Mouse (Mus musculus) limb, embryonic 12.5 days (tissue): ENCODE data around the gene Hsd3b7. TPM values are rescaled to one million over a fixed set of nuclear protein-coding genes. Genes with fewer than 3 reads are reported as not detected.

Experiments used
- ATAC-seq: fragments of 200-750 bp; cut with Nextera tagmentation; 2 replicates; pipeline ENCODE4 v1.8.0; 2017; ENCODE audit warnings: low read depth, moderate TSS enrichment; ENCODE audit not compliant: insufficient number of reproducible peaks, insufficient read depth, low FRiP score, low TSS enrichment
- H3K27ac ChIP-seq: fragments of 300-500 bp; sonication (generic); 2 replicates; pipeline ENCODE4 v1.5.1; 2016; ENCODE audit warnings: mild to moderate bottlenecking, moderate library complexity
- H3K27me3 ChIP-seq: fragments of 300-500 bp; sonication (generic); 2 replicates; pipeline ENCODE4 v1.6.1; 2016; ENCODE audit warnings: mild to moderate bottlenecking, moderate library complexity
- H3K36me3 ChIP-seq: fragments of 300-500 bp; sonication (generic); 2 replicates; pipeline ENCODE4 v1.6.1; 2016; ENCODE audit warnings: mild to moderate bottlenecking, moderate library complexity
- H3K4me1 ChIP-seq: fragments of 300-500 bp; sonication (generic); replicated peaks from 2 replicates; pipeline ENCODE4 v1.6.1; 2016
- H3K4me2 ChIP-seq: fragments of 300-500 bp; sonication (generic); 2 replicates; pipeline ENCODE4 v1.6.1; 2016; ENCODE audit warnings: mild to moderate bottlenecking, moderate library complexity
- H3K4me3 ChIP-seq: fragments of 300-500 bp; sonication (generic); replicated peaks from 2 replicates; pipeline ENCODE4 v1.5.1; 2016; ENCODE audit warnings: mild to moderate bottlenecking
- H3K9ac ChIP-seq: fragments of 300-500 bp; sonication (generic); replicated peaks from 2 replicates; pipeline ENCODE4 v1.6.1; 2016; ENCODE audit warnings: mild to moderate bottlenecking, moderate library complexity
- H3K9me3 ChIP-seq: fragments of 300-500 bp; sonication (generic); 2 replicates; pipeline ENCODE4 v1.6.1; 2016; ENCODE audit warnings: mild to moderate bottlenecking, moderate library complexity
- WGBS: fragments of 180-500 bp; shearing (Covaris S2); methylation state at CpG from one replicate; pipeline ENCODE4 v1.1.7; 2016; 5-methylcytosine and 5-hydroxymethylcytosine counted together
- polyA plus RNA-seq: library from polyadenylated mRNA; unstranded; fragments of >200 nt; fragmentation: Nextera tagmentation; extraction: Ambion mirVana; gene quantifications from 2 replicates; pipeline ENCODE4 v1.2.1, GENCODE M21; 2016

Gene Hsd3b7
- polyA plus RNA-seq, 1 experiment from 2014 or later = 9.5 TPM

DNA sequence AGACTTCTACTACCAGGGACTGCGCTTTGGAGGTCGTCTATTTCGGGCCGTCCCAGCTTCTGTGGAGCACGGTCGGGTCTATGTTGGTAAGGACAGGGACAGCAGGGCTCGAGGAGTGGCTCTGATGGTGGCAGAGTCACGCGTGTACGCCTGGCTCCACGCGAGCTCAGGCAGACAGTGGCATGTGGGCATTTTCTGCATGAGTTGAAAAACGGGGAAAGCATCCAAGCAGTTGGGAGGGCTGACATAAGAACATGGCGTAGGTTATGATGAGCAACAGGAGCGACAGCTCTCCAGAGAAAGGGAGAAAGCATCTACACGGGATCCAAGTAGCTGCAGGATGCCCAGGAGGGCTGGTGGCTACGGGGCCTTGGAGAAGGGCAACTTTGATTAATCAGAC, 1.9 kb downstream of the Hsd3b7 start:
- H3K36me3 ChIP-seq = peaks cover 84% of the 10 kb centered on the region
- no peak for ATAC-seq
- H3K27me3 ChIP-seq = no peaks in the 10 kb centered on the region
- H3K27ac ChIP-seq = no peak overlapping the region
- H3K4me1 ChIP-seq = peaks cover 9% of the 10 kb centered on the region; the same call in 1 of the 2 replicates
- H3K4me3 ChIP-seq = no peak overlapping the region
- no peak overlapping the region for H3K4me2 ChIP-seq
- WGBS = 92% methylated on average over 17 of the region's 17 CpGs
- no peak overlapping the region for H3K9ac ChIP-seq
- no peaks in the 10 kb centered on the region for H3K9me3 ChIP-seq

DNA sequence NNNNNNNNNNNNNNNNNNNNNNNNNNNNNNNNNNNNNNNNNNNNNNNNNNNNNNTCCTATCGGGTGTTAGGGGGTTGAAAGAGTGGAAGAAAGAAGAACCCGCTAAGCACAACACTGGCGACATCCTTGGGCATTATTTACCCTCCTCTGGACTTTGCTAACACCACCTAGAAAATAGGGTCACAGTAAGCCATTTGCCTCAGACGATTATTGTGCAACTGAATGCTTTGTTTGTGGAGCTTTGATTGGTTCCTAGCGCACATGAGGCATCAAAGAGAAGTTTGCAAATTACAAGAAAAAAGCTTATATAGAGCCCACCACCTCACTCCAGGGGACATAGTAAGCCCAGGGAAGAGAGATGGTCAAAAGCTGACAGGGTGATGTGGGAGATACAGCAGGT, 8.4 kb downstream of the Hsd3b7 start:
- 81% methylated on average over 5 of the region's 5 CpGs for WGBS
- H3K4me2 ChIP-seq = no peak overlapping the region
- no peak overlapping the region for H3K9ac ChIP-seq
- H3K4me3 ChIP-seq = no peak overlapping the region
- no peaks in the 10 kb centered on the region for H3K27me3 ChIP-seq
- no peaks in the 10 kb centered on the region for H3K4me1 ChIP-seq
- no peaks in the 10 kb centered on the region for H3K9me3 ChIP-seq
- no peak for ATAC-seq
- no peak overlapping the region for H3K27ac ChIP-seq
- peaks cover 87% of the 10 kb centered on the region for H3K36me3 ChIP-seq

DNA sequence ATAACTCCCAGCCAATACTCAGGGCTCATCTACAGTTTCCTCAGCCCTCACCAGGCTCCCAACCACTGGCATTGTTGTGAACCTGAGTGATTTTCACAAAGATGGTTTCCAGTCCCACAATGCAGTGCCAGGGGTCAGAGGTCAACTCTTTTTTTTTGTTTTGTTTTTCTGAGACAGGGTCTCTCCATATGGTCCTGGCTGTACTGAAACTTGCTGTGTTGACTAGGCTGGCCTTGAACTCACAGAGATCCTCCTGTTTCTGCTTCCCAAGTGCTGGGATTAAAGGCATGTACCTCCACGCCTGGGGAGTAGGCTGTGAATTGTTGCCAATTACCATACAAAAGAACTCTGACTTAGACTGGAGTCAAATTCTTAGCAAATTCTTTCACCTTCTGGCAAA, 9.4 kb downstream of the Hsd3b7 start:
- H3K9me3 ChIP-seq = no peaks in the 10 kb centered on the region
- H3K27ac ChIP-seq = no peak overlapping the region
- no peaks in the 10 kb centered on the region for H3K4me1 ChIP-seq
- no peaks in the 10 kb centered on the region for H3K27me3 ChIP-seq
- no peak overlapping the region for H3K9ac ChIP-seq
- no peak overlapping the region for H3K4me3 ChIP-seq
- WGBS = 85% methylated on average over 1 of the region's 1 CpGs
- ATAC-seq = no peak
- H3K36me3 ChIP-seq = peaks cover 87% of the 10 kb centered on the region
- H3K4me2 ChIP-seq = no peak overlapping the region

DNA sequence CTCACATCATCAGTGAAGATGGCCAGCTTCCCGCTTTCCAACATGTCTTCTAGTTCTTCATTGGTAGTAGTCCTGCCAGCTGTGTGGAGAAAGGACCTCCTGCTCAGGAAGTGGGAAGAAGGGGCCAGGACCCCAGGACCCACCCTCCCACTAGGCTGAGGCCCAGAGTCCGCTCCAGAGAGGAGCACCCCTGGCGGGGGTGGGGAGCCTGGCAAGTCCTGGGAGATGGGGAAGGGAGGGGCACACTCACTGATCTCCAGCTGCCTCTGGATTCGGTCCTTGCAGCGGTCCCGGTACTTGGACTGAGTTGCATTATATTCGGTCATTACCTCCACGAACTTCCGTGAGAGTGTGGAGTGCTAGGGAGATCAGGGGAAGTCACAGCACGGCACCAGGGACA, 10.2 kb downstream of the Hsd3b7 start:
- Histone ChIP-seq H3K36me3 (peaks cover 90% of the 10 kb centered on the region), H3K9ac (no peak overlapping the region), H3K4me2 (no peak overlapping the region), H3K27ac (no peak overlapping the region), H3K27me3 (no peaks in the 10 kb centered on the region), H3K9me3 (no peaks in the 10 kb centered on the region), H3K4me1 (no peaks in the 10 kb centered on the region), H3K4me3 (no peak overlapping the region)
- WGBS = 77% methylated on average over 10 of the region's 10 CpGs
- ATAC-seq = no peak

DNA sequence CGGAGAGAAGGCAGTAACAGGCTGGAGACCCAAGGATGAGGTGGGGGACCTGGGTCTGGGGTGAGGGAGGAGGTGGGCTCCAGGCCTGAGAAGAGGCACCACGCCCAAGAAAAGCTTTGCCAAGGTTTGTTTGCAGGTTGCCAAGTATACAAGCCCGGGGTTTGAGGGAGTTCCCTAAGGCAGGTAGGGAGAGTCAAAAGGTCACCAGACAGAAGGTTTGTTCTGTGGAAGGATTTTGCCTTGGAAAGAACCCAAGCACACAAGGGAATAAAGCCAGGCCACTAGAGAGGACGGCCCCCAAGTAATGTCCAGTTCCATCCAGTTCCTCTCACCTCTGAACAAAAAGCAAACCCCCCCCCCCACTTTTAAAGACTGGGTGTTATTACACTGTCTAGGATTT, 10.8 kb downstream of the Hsd3b7 start:
- Histone ChIP-seq H3K4me1 (no peaks in the 10 kb centered on the region), H3K9ac (no peak overlapping the region), H3K4me3 (no peak overlapping the region), H3K9me3 (no peaks in the 10 kb centered on the region), H3K4me2 (no peak overlapping the region), H3K27ac (no peak overlapping the region), H3K27me3 (no peaks in the 10 kb centered on the region), H3K36me3 (peaks cover 86% of the 10 kb centered on the region)
- no peak for ATAC-seq
- WGBS = 82% methylated on average over 4 of the region's 4 CpGs

DNA sequence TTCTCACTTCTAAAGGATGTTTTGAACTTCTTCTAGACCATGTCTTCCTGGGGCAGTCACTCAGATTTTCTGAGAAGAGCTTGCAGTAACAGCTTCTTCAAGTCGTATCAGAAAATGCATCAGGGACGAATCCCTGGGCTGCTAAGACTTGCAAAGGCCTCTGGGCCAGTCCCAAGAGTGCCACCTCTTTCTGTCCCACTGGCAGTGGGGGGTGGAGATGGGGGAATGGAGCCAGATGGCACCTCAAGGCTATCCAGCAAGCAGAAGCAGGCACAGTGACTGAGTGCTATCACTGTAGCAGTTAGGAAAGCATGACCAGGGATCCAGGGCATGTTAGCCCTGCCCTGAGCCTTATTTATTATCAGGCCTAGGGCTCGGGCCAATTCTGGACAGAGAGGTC, 11.9 kb downstream of the Hsd3b7 start:
- Histone ChIP-seq H3K9me3 (no peaks in the 10 kb centered on the region), H3K4me2 (no peak overlapping the region), H3K36me3 (peaks cover 76% of the 10 kb centered on the region), H3K9ac (no peak overlapping the region), H3K27me3 (no peaks in the 10 kb centered on the region), H3K4me1 (no peaks in the 10 kb centered on the region), H3K4me3 (no peak overlapping the region), H3K27ac (no peak overlapping the region)
- no peak for ATAC-seq
- WGBS = 79% methylated on average over 3 of the region's 3 CpGs

DNA sequence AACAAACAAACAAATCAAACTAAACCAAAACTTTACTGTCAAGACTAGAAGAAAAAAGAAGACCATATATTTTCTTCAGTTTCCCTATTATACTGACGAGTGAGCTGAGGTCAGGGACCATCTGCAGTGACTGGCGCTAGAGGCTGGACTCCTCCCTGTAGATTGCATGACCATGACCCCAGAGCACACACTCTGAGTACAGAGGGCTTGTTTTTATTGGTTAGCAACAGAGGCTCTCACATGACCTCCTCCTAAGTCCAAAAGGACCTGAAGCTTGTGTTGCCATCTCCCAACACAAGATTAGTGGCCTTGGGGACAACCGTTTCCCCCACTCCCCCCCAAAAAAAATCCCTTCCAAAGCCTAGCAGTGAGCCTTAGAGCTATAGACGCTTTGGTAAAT, 13.4 kb downstream of the Hsd3b7 start:
- Histone ChIP-seq H3K9me3 (no peaks in the 10 kb centered on the region), H3K27ac (no peak overlapping the region), H3K36me3 (peaks cover 71% of the 10 kb centered on the region), H3K4me3 (no peak overlapping the region), H3K9ac (no peak overlapping the region), H3K4me2 (no peak overlapping the region), H3K27me3 (no peaks in the 10 kb centered on the region), H3K4me1 (no peaks in the 10 kb centered on the region)
- ATAC-seq = no peak
- WGBS = 87% methylated on average over 4 of the region's 4 CpGs

DNA sequence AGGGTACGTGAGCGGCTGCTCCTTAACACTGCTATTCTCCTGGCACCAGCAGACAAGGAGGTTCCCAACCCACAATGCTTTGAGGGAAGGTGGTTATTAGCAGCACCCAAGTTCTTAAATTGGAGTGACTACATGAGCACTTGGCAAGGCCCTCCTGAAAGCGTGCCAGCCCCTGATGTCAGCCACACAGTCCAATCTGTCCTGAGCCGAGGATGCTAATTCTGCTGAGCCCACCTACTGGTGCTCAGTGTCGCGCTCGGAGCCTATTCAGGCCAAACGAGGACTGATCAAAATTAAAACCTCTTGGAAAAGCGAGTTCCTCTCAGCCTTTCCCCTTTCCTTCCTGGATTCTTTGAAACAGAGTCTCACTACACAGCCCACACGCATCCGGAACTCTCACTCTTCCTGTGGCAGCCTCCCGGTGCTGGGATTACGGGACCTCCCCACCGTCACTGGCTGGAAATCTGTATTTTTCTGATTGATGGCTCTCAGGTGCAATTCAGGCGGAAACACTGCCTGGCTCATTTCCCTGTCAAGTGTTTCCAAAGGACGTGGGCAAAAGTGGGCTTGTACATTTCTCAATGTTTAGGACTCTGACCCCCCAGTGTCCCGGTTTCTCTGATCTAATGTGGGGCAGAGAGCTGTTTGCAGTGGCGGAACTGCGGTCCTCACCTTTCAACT, 14.0 kb downstream of the Hsd3b7 start:
- peaks cover 67% of the 10 kb centered on the region for H3K36me3 ChIP-seq
- H3K9ac ChIP-seq = no peak overlapping the region
- H3K4me1 ChIP-seq = no peaks in the 10 kb centered on the region
- no peak overlapping the region for H3K27ac ChIP-seq
- WGBS = 84% methylated on average over 19 of the region's 19 CpGs
- ATAC-seq = no peak
- H3K9me3 ChIP-seq = no peaks in the 10 kb centered on the region
- H3K4me3 ChIP-seq = no peak overlapping the region
- no peaks in the 10 kb centered on the region for H3K27me3 ChIP-seq
- H3K4me2 ChIP-seq = no peak overlapping the region

DNA sequence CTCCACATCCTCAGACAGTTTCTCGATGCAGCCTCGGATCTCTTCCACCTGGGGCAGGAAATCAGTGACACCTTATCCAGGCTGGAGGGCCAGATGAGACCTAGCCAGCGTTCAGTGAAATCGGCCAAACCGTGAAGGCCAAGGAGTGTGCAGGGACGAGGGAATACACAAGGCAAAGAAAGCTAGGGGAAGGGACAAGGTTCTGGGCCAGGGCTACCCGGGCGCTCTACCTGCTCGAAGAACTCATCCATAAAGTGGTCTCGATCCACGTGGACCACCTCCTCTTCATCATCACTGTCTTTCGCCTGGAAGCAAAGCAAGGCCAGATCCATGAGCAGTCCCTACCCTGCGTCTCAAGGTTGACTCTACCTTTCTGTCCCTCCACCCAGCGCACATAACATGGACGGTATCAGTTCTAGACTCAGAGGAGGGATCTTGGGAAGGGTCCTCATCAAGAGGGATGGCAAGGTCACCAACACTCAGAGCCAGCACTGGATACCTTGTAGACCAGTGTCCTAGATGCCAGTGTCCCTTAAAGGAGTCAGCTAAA, 14.8 kb downstream of the Hsd3b7 start:
- Histone ChIP-seq H3K27me3 (no peaks in the 10 kb centered on the region), H3K4me1 (no peaks in the 10 kb centered on the region), H3K4me2 (no peak overlapping the region), H3K27ac (no peak overlapping the region), H3K4me3 (no peak overlapping the region), H3K36me3 (peaks cover 60% of the 10 kb centered on the region), H3K9me3 (no peaks in the 10 kb centered on the region), H3K9ac (no peak overlapping the region)
- no peak for ATAC-seq
- 91% methylated on average over 15 of the region's 15 CpGs for WGBS

DNA sequence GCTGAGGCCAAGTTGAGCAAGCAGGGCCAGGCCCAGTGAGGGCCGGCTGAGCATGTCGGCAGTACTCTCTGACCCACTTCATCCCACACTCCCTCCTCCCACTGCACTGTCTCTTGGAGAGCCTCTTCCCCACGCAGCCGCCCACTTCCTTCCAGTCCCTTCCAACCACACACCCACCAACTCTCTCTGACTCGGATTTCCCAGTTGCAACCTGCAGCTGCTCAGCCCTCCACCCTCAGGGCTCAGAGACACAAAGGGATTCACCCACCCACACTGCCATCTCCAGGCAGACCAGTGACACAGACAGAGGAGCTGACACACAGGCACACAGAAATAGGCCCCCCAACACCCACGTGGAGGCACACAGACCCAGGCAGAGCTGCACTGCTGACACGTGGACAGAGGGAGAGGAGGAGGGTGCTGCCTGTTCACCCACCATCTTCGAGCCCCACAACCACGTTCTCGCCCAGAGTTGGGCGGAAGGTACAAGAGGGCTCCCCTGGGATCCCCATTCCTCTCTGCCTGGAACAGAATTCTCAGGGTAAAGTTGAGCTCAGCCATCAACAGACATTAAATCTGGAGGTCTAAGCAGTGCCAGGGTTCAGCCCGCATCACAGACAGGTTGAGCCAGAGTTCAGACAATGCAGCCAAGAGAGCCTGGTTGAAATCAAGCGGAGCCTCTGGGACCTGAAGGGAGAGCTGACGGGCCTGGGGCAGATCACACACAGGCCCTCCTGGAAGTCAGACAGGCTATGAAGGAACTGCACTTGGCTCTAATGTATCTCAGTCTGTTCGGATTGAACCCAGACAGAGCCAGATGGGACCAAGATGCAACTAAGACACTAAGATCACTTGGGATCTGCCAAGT, 15.8 kb downstream of the Hsd3b7 start:
- no peak for ATAC-seq
- Histone ChIP-seq H3K4me2 (no peak overlapping the region), H3K9ac (no peak overlapping the region), H3K27me3 (no peaks in the 10 kb centered on the region), H3K36me3 (peaks cover 50% of the 10 kb centered on the region), H3K4me1 (no peaks in the 10 kb centered on the region; the same call in 1 of the 2 replicates), H3K4me3 (no peak overlapping the region), H3K27ac (no peak overlapping the region), H3K9me3 (no peaks in the 10 kb centered on the region)
- WGBS = 69% methylated on average over 15 of the region's 15 CpGs

DNA sequence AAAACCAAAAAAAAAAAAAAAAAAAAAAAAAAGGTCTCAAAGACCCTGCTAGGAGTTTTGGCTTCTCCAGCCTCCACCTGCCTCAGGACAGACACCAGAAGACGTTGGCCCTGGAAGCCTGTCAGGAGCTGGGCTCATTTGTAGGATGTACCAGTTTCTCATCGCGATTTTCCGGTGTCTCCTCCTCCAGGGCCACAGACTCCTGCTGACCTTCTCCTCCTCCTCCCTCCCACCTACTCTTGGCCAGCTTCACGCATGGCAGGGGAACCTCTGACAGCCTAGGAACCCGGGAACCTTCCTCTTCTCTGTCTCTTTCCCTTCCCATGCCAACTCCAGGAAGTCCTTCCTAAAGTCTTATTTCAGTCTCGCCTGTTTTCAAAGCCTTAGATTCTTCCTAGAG, 16.6 kb downstream of the Hsd3b7 start:
- Histone ChIP-seq H3K9ac (no peak overlapping the region), H3K27me3 (no peaks in the 10 kb centered on the region), H3K4me3 (no peak overlapping the region), H3K4me2 (no peak overlapping the region), H3K36me3 (peaks cover 41% of the 10 kb centered on the region), H3K4me1 (peaks cover 4% of the 10 kb centered on the region), H3K9me3 (no peaks in the 10 kb centered on the region), H3K27ac (no peak overlapping the region)
- 80% methylated on average over 7 of the region's 7 CpGs for WGBS
- ATAC-seq = no peak
